Mouse (Mus musculus): ENCODE results near the gene Lima1.
"Not testable (repeated sequence)": the region's sequence is repeated elsewhere in the genome, so short reads cannot be mapped to it uniquely, and the experiment has no call there.

DNA sequence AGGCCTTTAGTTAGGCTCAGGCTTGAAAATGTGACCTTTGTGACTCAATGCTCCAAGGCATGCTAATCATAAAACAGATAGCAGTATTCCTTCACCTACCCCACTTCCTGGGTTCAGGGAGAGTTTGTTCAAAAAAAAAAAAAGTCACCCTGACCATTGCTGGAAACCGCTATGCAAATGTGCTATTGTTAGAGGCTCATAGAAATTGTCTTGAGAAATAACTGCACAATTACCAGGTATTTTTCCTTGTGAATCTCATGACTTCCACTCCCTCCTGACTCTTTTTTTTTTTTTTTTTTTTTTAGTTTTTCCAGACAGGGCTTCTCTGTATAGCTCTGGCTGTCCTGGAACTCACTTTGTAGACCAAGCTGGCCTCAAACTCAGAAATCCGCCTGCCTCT lies 11.9 kb upstream of the Lima1 start:
- TF ChIP-seq CTCF, POLR2A (IDR thresholded peaks at IDR 0.05; ENCODE audit: insufficient read depth, low read depth, low read length): not testable (repeated sequence)

All from olfactory bulb, adult 2 months (tissue).